In the genomic region with DNA sequence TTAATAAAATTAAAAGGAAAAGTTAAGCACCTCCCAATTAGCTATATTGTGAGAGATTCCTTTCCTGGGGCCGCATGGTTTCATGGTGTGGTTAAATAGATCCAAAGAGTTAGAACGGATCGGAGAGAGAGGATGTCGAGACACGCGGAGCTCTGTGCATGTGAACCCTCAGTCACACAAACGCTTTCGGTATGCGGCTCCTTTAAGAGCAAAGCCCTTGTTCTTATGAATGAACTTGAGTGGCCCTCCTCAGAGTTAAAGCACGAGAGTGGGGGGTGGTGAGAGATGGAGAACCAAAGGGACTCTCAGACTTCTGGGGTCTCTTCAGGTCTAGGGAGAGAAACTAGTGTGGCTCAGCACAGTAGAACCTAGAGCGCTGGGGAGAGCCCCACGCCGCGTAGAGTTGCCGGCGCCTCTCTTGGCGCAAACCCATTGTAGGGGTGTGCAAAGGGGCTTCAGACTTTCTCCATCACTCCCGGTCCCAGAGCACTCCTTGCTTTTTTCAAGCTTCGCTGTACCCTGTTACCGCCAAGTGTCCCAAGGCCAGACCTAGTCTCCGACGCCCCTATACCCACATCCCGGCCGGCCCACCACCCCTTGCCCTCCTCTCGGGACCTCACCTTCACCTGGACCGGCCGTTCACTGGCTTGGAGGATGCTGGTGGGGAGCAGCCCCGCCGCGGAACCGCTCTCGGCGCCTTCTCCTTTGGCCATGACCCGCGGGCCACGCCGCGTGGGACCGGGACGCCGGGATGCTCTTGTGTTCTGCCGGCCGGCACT, we compare ENCODE assay signal across 8 mouse cellular contexts. TPM values are rescaled to one million over a fixed set of nuclear protein-coding genes. Genes with fewer than 3 reads are reported as not detected.
DNase-seq lines count a peak whose midpoint lies in the region; ATAC-seq and TF ChIP-seq lines count a peak whose summit lies in the region.

No protein-coding gene starts in this region.

- no peak for TF ChIP-seq CTCF in heart, adult 2 months (IDR thresholded peaks at IDR 0.05)
- no peak for TF ChIP-seq CTCF in CH12.LX (conservative IDR thresholded peaks at IDR 0.05 in 1 of 2, IDR thresholded peaks at IDR 0.05 in 1 of 2; ENCODE audit: low read depth in 2 of 2, low read length in 2 of 2)

- peak; percentile 33; the same call in 1 of the 2 replicates for ATAC-seq in embryonic facial prominence, embryonic 13.5 days (ENCODE audit: insufficient number of reproducible peaks, insufficient read depth, low FRiP score, low TSS enrichment, low read depth)
- ATAC-seq in intestine, embryonic 15.5 days = peak; percentile 29
- ATAC-seq in midbrain, embryonic 12.5 days (ENCODE audit: low FRiP score, low read depth) = peak; percentile 48

- H3K9ac ChIP-seq in heart, adult 2 months (ENCODE audit: low read depth, low read length) = peak overlapping the region; percentile 15; the same call in 1 of the 2 replicates
- peak overlapping the region; percentile 60 for H3K9ac ChIP-seq in CH12.LX (ENCODE audit: insufficient read depth, low read depth)
- peak overlapping the region; percentile 76 for H3K9ac ChIP-seq in embryonic facial prominence, embryonic 13.5 days
- H3K9ac ChIP-seq in intestine, embryonic 15.5 days = peak overlapping the region; percentile 58
- H3K9ac ChIP-seq in midbrain, embryonic 12.5 days (replicated peaks) = peak overlapping the region; percentile 78

- H3K4me1 ChIP-seq in heart, adult 2 months (ENCODE audit: control insufficient read depth, insufficient read depth, low read length) = no peaks in the 10 kb centered on the region
- H3K4me1 ChIP-seq in CH12.LX (ENCODE audit: control insufficient read depth in 1 of 2, insufficient read depth in 2 of 2) = peaks cover 12 to 40% of the 10 kb centered on the region in 2 experiments
- peaks cover 46% of the 10 kb centered on the region for H3K4me1 ChIP-seq in embryonic facial prominence, embryonic 13.5 days
- H3K4me1 ChIP-seq in intestine, embryonic 15.5 days (replicated peaks) = peaks cover 28% of the 10 kb centered on the region
- peaks cover 42% of the 10 kb centered on the region for H3K4me1 ChIP-seq in midbrain, embryonic 12.5 days

- intact Hi-C loops in heart, adult 2 months (cut with DNase I) = no loop called here

- no peak for TF ChIP-seq EP300 in heart, adult 2 months (IDR thresholded peaks at IDR 0.05; ENCODE audit: insufficient read depth, low read depth, low read length)
- no peak for TF ChIP-seq EP300 in CH12.LX (IDR thresholded peaks at IDR 0.05; ENCODE audit: low read length)

- peak overlapping the region; percentile 53 for H3K4me3 ChIP-seq in heart, adult 2 months
- H3K4me3 ChIP-seq in CH12.LX (replicated peaks in 1 of 3; ENCODE audit: low read depth in 2 of 3, low read length in 2 of 3, poor library complexity in 1 of 3) = peak overlapping the region; percentile 79 to 92 (median 83)
- peak overlapping the region; percentile 67 for H3K4me3 ChIP-seq in embryonic facial prominence, embryonic 13.5 days
- H3K4me3 ChIP-seq in intestine, embryonic 15.5 days (replicated peaks) = peak overlapping the region; percentile 59
- peak overlapping the region; percentile 71 for H3K4me3 ChIP-seq in midbrain, embryonic 12.5 days

- 1% methylated on average over 43 of the region's 43 CpGs for WGBS in heart, adult 2 months
- WGBS in embryonic facial prominence, embryonic 13.5 days = under 1% methylated on average over 43 of the region's 43 CpGs
- WGBS in intestine, embryonic 15.5 days = 0% methylated on average over 43 of the region's 43 CpGs
- WGBS in midbrain, embryonic 12.5 days = 1% methylated on average over 43 of the region's 43 CpGs

- dilution Hi-C loops in CH12.LX (cut with MboI; ENCODE audit: extremely low pct_ligation_motif_present, extremely low pct_unique_long_range_greater_than_20kb, low sequenced_read_pairs) = no loop called here

- no peak for TF ChIP-seq RAD21 in CH12.LX (IDR thresholded peaks at IDR 0.05; ENCODE audit: low read depth, low read length)

- H3K27ac ChIP-seq in heart, adult 2 months = no peak overlapping the region
- H3K27ac ChIP-seq in CH12.LX (ENCODE audit: insufficient read depth, low read depth) = peak overlapping the region; percentile 21
- no peak overlapping the region; the same call in 1 of the 2 replicates for H3K27ac ChIP-seq in embryonic facial prominence, embryonic 13.5 days
- no peak overlapping the region for H3K27ac ChIP-seq in intestine, embryonic 15.5 days
- H3K27ac ChIP-seq in midbrain, embryonic 12.5 days (replicated peaks) = peak overlapping the region; percentile 63

- H3K36me3 ChIP-seq in heart, adult 2 months (ENCODE audit: control insufficient read depth, insufficient read depth, low read length) = no peaks in the 10 kb centered on the region
- H3K36me3 ChIP-seq in CH12.LX (replicated peaks in 1 of 2; ENCODE audit: control insufficient read depth in 1 of 2, insufficient read depth in 1 of 2, low read length in 1 of 2) = peaks cover 20 to 47% of the 10 kb centered on the region in 2 experiments
- no peaks in the 10 kb centered on the region for H3K36me3 ChIP-seq in embryonic facial prominence, embryonic 13.5 days
- no peaks in the 10 kb centered on the region for H3K36me3 ChIP-seq in intestine, embryonic 15.5 days
- H3K36me3 ChIP-seq in midbrain, embryonic 12.5 days = peaks cover 16% of the 10 kb centered on the region; the same call in 1 of the 2 replicates

- TF ChIP-seq POLR2A in heart, adult 2 months (IDR thresholded peaks at IDR 0.05; ENCODE audit: insufficient read depth, low read depth, low read length) = no peak
- no peak for TF ChIP-seq POLR2A in CH12.LX (IDR thresholded peaks at IDR 0.05; ENCODE audit: low read depth, low read length)

- in situ Hi-C loops in CH12.LX (cut with MboI; ENCODE audit: low pct_ligation_motif_present, low pct_unique_long_range_greater_than_20kb, low sequenced_read_pairs) = no loop called here

- no peaks in the 10 kb centered on the region for H3K79me2 ChIP-seq in heart, adult 2 months (replicated peaks; ENCODE audit: control insufficient read depth, insufficient read depth, low read length)
- peaks cover 24% of the 10 kb centered on the region for H3K79me2 ChIP-seq in CH12.LX (replicated peaks; ENCODE audit: control insufficient read depth, extremely low read depth, insufficient read depth, poor library complexity, severe bottlenecking)

- H3K9me3 ChIP-seq in CH12.LX (replicated peaks; ENCODE audit: low read length) = no peaks in the 10 kb centered on the region
- no peaks in the 10 kb centered on the region for H3K9me3 ChIP-seq in embryonic facial prominence, embryonic 13.5 days
- H3K9me3 ChIP-seq in intestine, embryonic 15.5 days = no peaks in the 10 kb centered on the region
- no peaks in the 10 kb centered on the region for H3K9me3 ChIP-seq in midbrain, embryonic 12.5 days

- H3K4me2 ChIP-seq in CH12.LX (ENCODE audit: insufficient read depth, low read depth, poor library complexity, severe bottlenecking) = peak overlapping the region; percentile 56
- peak overlapping the region; percentile 99 for H3K4me2 ChIP-seq in embryonic facial prominence, embryonic 13.5 days
- H3K4me2 ChIP-seq in intestine, embryonic 15.5 days (replicated peaks) = peak overlapping the region; percentile 100
- H3K4me2 ChIP-seq in midbrain, embryonic 12.5 days (replicated peaks) = peak overlapping the region; percentile 98

- no peak for DNase-seq in heart, adult 2 months
- no peak for DNase-seq in heart, postnatal 4 days
- DNase-seq in CH12.LX (ENCODE audit: extremely low read depth) = peak; percentile 58
- peak; percentile 7 for DNase-seq in yolk sac, embryonic 10.5 days (ENCODE audit: low spot score)
- DNase-seq in left cerebral cortex, adult 11 months (ENCODE audit: low spot score) = no peak

- peaks cover 4% of the 10 kb centered on the region; the same call in 1 of the 2 replicates for H3K27me3 ChIP-seq in heart, adult 2 months (ENCODE audit: control insufficient read depth, insufficient read depth, low read length)
- no peaks in the 10 kb centered on the region for H3K27me3 ChIP-seq in CH12.LX (replicated peaks)
- peaks cover 12% of the 10 kb centered on the region for H3K27me3 ChIP-seq in embryonic facial prominence, embryonic 13.5 days
- H3K27me3 ChIP-seq in intestine, embryonic 15.5 days (replicated peaks) = peaks cover 10% of the 10 kb centered on the region
- H3K27me3 ChIP-seq in midbrain, embryonic 12.5 days = peaks cover 10% of the 10 kb centered on the region

TF ChIP-seq in CH12.LX, 34 proteins besides CTCF, POLR2A, EP300 and RAD21 (continues in another document):
- TF ChIP-seq ETS1 (conservative IDR thresholded peaks at IDR 0.05; ENCODE audit: low read depth, low read length) (no peak), CHD2 (IDR thresholded peaks at IDR 0.05; ENCODE audit: low read length) (no peak)

RNA-seq across cellular contexts. Expression of a gene that starts 0.5 kb away (rescaled TPM):
- under 1 TPM; 0.23 to 0.39 TPM for total RNA-seq in heart, adult 2 months (2021)
- polyA plus RNA-seq in heart, adult 2 months (2012; rRNA removed) = 0.12 TPM in 1 of 2 replicates, not detected in the other
- total RNA-seq in heart, postnatal 4 days (2021) = under 1 TPM; 0.14 to 0.20 TPM
- total RNA-seq in CH12.LX (2012; rRNA removed) (17.3 and 29.8 TPM in 2 replicates), CH12.LX (2014; rRNA removed) (15.2 and 18.3 TPM in 2 replicates)
- 13.0 and 17.4 TPM in 2 replicates for polyA plus RNA-seq in CH12.LX (2012; ENCODE audit: insufficient read length, low read depth)
- polyA plus RNA-seq in embryonic facial prominence, embryonic 13.5 days (2015; fragmentation: Nextera tagmentation; extraction: Ambion mirVana) = 5.1 and 6.6 TPM in 2 replicates
- polyA plus RNA-seq in intestine, embryonic 15.5 days (2015; fragmentation: Nextera tagmentation; extraction: Ambion mirVana) = 2.1 and 2.3 TPM in 2 replicates
- 25.7 TPM in 2 replicates for polyA plus RNA-seq in midbrain, embryonic 12.5 days (2016; fragmentation: Nextera tagmentation; extraction: Ambion mirVana)

RNA-seq across cellular contexts. Expression of a gene that starts 34.9 kb away (rescaled TPM):
- under 1 TPM; 0.10 to 0.18 TPM for total RNA-seq in heart, adult 2 months (2021)
- 0.20 and 0.64 TPM in 2 replicates for polyA plus RNA-seq in heart, adult 2 months (2012; rRNA removed)
- under 1 TPM; 0.14 to 0.29 TPM for total RNA-seq in heart, postnatal 4 days (2021)
- total RNA-seq in CH12.LX (2012; rRNA removed) (0.46 and 0.51 TPM in 2 replicates), CH12.LX (2014; rRNA removed) (0.38 and 0.41 TPM in 2 replicates)
- polyA plus RNA-seq in CH12.LX (2012; ENCODE audit: insufficient read length, low read depth) = 0.44 and 0.65 TPM in 2 replicates
- 29.4 and 33.4 TPM in 2 replicates for polyA plus RNA-seq in embryonic facial prominence, embryonic 13.5 days (2015; fragmentation: Nextera tagmentation; extraction: Ambion mirVana)
- polyA plus RNA-seq in intestine, embryonic 15.5 days (2015; fragmentation: Nextera tagmentation; extraction: Ambion mirVana) = 8.4 and 9.2 TPM in 2 replicates
- 130 and 140 TPM in 2 replicates for polyA plus RNA-seq in midbrain, embryonic 12.5 days (2016; fragmentation: Nextera tagmentation; extraction: Ambion mirVana)

RNA-seq across cellular contexts. Expression of a gene that starts 55.9 kb away (rescaled TPM):
- 1 to 10 TPM; 5.4 to 5.5 TPM for total RNA-seq in heart, adult 2 months (2021)
- polyA plus RNA-seq in heart, adult 2 months (2012; rRNA removed) = 2.4 and 2.8 TPM in 2 replicates
- 1 to 10 TPM; 8.9 to 9.5 TPM for total RNA-seq in heart, postnatal 4 days (2021)
- total RNA-seq in CH12.LX (2012; rRNA removed) = 17.7 and 18.9 TPM in 2 replicates
- total RNA-seq in CH12.LX (2014; rRNA removed) = 21.3 and 21.9 TPM in 2 replicates
- polyA plus RNA-seq in CH12.LX (2012; ENCODE audit: insufficient read length, low read depth) = 19.8 and 22.2 TPM in 2 replicates
- 19.7 and 20.8 TPM in 2 replicates for polyA plus RNA-seq in embryonic facial prominence, embryonic 13.5 days (2015; fragmentation: Nextera tagmentation; extraction: Ambion mirVana)
- 15.6 and 16.7 TPM in 2 replicates for polyA plus RNA-seq in intestine, embryonic 15.5 days (2015; fragmentation: Nextera tagmentation; extraction: Ambion mirVana)
- 29.3 and 30.0 TPM in 2 replicates for polyA plus RNA-seq in midbrain, embryonic 12.5 days (2016; fragmentation: Nextera tagmentation; extraction: Ambion mirVana)

Comparison
In these comparisons a context has a peak if more than half of its experiments do, and no peak if none do; other contexts are left out.
1. DNase-seq: peak in CH12.LX (single experiment) and yolk sac, embryonic 10.5 days (single experiment); none in heart, adult 2 months (0 of 2), heart, postnatal 4 days (single experiment) and left cerebral cortex, adult 11 months (single experiment).
2. H3K27ac ChIP-seq: peak in CH12.LX (single experiment) and midbrain, embryonic 12.5 days (single experiment); none in heart, adult 2 months (single experiment), embryonic facial prominence, embryonic 13.5 days (single experiment) and intestine, embryonic 15.5 days (single experiment).
3. H3K9ac ChIP-seq: peak in every context shown above with its lines; median percentile 78 in midbrain, embryonic 12.5 days; 76 in embryonic facial prominence, embryonic 13.5 days; 60 in CH12.LX; 58 in intestine, embryonic 15.5 days; 15 in heart, adult 2 months.
4. Peak in every context shown above with its lines, with median percentiles within 50 percentile points of each other: H3K4me3 ChIP-seq, H3K4me2 ChIP-seq and ATAC-seq.